Mouse (Mus musculus): Measurements from ENCODE around the gene Slc6a21. TPM values are rescaled to one million over a fixed set of nuclear protein-coding genes. Genes with fewer than 3 reads are reported as not detected.

The Slc6a21 gene
- total and polyA plus RNA-seq, 3 experiments, result not detected

- in situ Hi-C loops (cut with MboI; ENCODE audit: low pct_ligation_motif_present, low pct_unique_long_range_greater_than_20kb, low sequenced_read_pairs), result loop anchor here (10.0 kb wide), 2 partner anchors 95 to 135 kb away; partner anchors contain the start of genes Slc17a7 and Snrnp70
- dilution Hi-C loops (cut with MboI; ENCODE audit: extremely low pct_ligation_motif_present, extremely low pct_unique_long_range_greater_than_20kb, low sequenced_read_pairs), result no loop called here
Observed at GRCm38 (mm10) chr7:45300270-45300669, 23.0 kb downstream of the Slc6a21 start.

GRCm38 (mm10) chr7:45302626-45303025 is 25.3 kb downstream of the Slc6a21 start:
- Histone ChIP-seq H3K79me2 (replicated peaks; ENCODE audit: control insufficient read depth, extremely low read depth, insufficient read depth, poor library complexity, severe bottlenecking) (no peaks in the 10 kb centered on the region), H3K4me3 (replicated peaks in 1 of 3; ENCODE audit: low read depth in 2 of 3, low read length in 2 of 3, poor library complexity in 1 of 3) (no peak overlapping the region), H3K9me3 (replicated peaks; ENCODE audit: low read length) (no peaks in the 10 kb centered on the region), H3K36me3 (replicated peaks in 1 of 2; ENCODE audit: control insufficient read depth in 1 of 2, insufficient read depth in 1 of 2, low read length in 1 of 2) (peaks cover 7 to 27% of the 10 kb centered on the region in 2 experiments), H3K27me3 (replicated peaks) (peaks cover 4% of the 10 kb centered on the region), H3K27ac (ENCODE audit: insufficient read depth, low read depth) (no peak overlapping the region), H3K4me2 (ENCODE audit: insufficient read depth, low read depth, poor library complexity, severe bottlenecking) (no peak overlapping the region), H3K9ac (ENCODE audit: insufficient read depth, low read depth) (no peak overlapping the region), H3K4me1 (ENCODE audit: control insufficient read depth in 1 of 2, insufficient read depth in 2 of 2) (peaks cover 0 to 9% of the 10 kb centered on the region in 2 experiments; a peak in 1 of 4 replicates)
- dilution Hi-C loops (cut with MboI; ENCODE audit: extremely low pct_ligation_motif_present, extremely low pct_unique_long_range_greater_than_20kb, low sequenced_read_pairs) (no loop called here), in situ Hi-C loops (cut with MboI; ENCODE audit: low pct_ligation_motif_present, low pct_unique_long_range_greater_than_20kb, low sequenced_read_pairs) (loop anchor here (10.0 kb wide), 2 partner anchors 92 to 138 kb away; partner anchors contain the start of genes Slc17a7 and Snrnp70)
- TF ChIP-seq ELF1 (IDR thresholded peaks at IDR 0.05; ENCODE audit: low read depth, low read length), result no peak
- TF ChIP-seq ZNF384 (IDR thresholded peaks at IDR 0.05; ENCODE audit: low read depth, low read length), result no peak
- TF ChIP-seq MAX (IDR thresholded peaks at IDR 0.05; ENCODE audit: low read length), result no peak
- no peak for TF ChIP-seq POLR2AphosphoS2 (IDR thresholded peaks at IDR 0.05; ENCODE audit: low read depth, low read length)
- TF ChIP-seq CHD1 (IDR thresholded peaks at IDR 0.05; ENCODE audit: low read depth, low read length), result no peak
- no peak for TF ChIP-seq USF1 (IDR thresholded peaks at IDR 0.05; ENCODE audit: low read depth, low read length)
- TF ChIP-seq SMC3 (IDR thresholded peaks at IDR 0.05; ENCODE audit: low read depth, low read length), result no peak
- TF ChIP-seq NELFE (IDR thresholded peaks at IDR 0.05; ENCODE audit: low read depth, low read length), result no peak
- no peak for DNase-seq (ENCODE audit: extremely low read depth)

More at GRCm38 (mm10) chr7:45300270-45300669, 23.0 kb downstream of the Slc6a21 start:
- no peak for TF ChIP-seq EP300 (IDR thresholded peaks at IDR 0.05; ENCODE audit: low read length)
- no peak for TF ChIP-seq MEF2A (IDR thresholded peaks at IDR 0.05; ENCODE audit: borderline replicate concordance, low read depth, low read length)
- no peak for TF ChIP-seq ZNF384 (IDR thresholded peaks at IDR 0.05; ENCODE audit: low read depth, low read length)
- TF ChIP-seq MAZ (IDR thresholded peaks at IDR 0.05; ENCODE audit: low read depth, low read length), result no peak
- peak; percentile 59 for TF ChIP-seq SMC3 (IDR thresholded peaks at IDR 0.05; ENCODE audit: low read depth, low read length)
- TF ChIP-seq POLR2A (IDR thresholded peaks at IDR 0.05; ENCODE audit: low read depth, low read length), result no peak
- 0 out of 2 replicates have a peak, but pooled peaks have one; percentile 50 for TF ChIP-seq MYC (IDR thresholded peaks at IDR 0.05; ENCODE audit: low read depth, low read length)
- TF ChIP-seq CTCF (conservative IDR thresholded peaks at IDR 0.05 in 1 of 2, IDR thresholded peaks at IDR 0.05 in 1 of 2; ENCODE audit: low read depth in 2 of 2, low read length in 2 of 2), result peak; percentile 13 to 74; a peak in 3 of 4 replicates
- TF ChIP-seq RAD21 (IDR thresholded peaks at IDR 0.05; ENCODE audit: low read depth, low read length), result peak; percentile 46
- TF ChIP-seq UBTF (IDR thresholded peaks at IDR 0.05; ENCODE audit: low read depth, low read length), result no peak
- Histone ChIP-seq H3K27me3 (replicated peaks) (peaks cover 4% of the 10 kb centered on the region), H3K36me3 (replicated peaks in 1 of 2; ENCODE audit: control insufficient read depth in 1 of 2, insufficient read depth in 1 of 2, low read length in 1 of 2) (peaks cover 7 to 27% of the 10 kb centered on the region in 2 experiments), H3K27ac (ENCODE audit: insufficient read depth, low read depth) (no peak overlapping the region), H3K79me2 (replicated peaks; ENCODE audit: control insufficient read depth, extremely low read depth, insufficient read depth, poor library complexity, severe bottlenecking) (no peaks in the 10 kb centered on the region), H3K4me3 (replicated peaks in 1 of 3; ENCODE audit: low read depth in 2 of 3, low read length in 2 of 3, poor library complexity in 1 of 3) (no peak overlapping the region), H3K9ac (ENCODE audit: insufficient read depth, low read depth) (no peak overlapping the region), H3K4me2 (ENCODE audit: insufficient read depth, low read depth, poor library complexity, severe bottlenecking) (no peak overlapping the region), H3K9me3 (replicated peaks; ENCODE audit: low read length) (no peaks in the 10 kb centered on the region), H3K4me1 (ENCODE audit: control insufficient read depth in 1 of 2, insufficient read depth in 2 of 2) (peaks cover 0 to 9% of the 10 kb centered on the region in 2 experiments; a peak in 1 of 4 replicates)
- DNase-seq (ENCODE audit: extremely low read depth), result peak; percentile 33
